Mouse (Mus musculus) spleen, adult 2 months (tissue): ENCODE data around the gene Gm13199.

Experiments
- CTCF ChIP-seq: fragments of 200-500 bp; IDR thresholded peaks from 2 replicates; pipeline ENCODE4 v1.5.1; 2011; ENCODE audit warnings: mild to moderate bottlenecking, inconsistent platforms; ENCODE audit not compliant: insufficient read depth, insufficient read length, insufficient replicate concordance; ENCODE audit errors: extremely low read depth
- POLR2A ChIP-seq: fragments of 200-500 bp; IDR thresholded peaks from 2 replicates; pipeline ENCODE4 v1.6.1; 2011; ENCODE audit warnings: low read depth, low read length, inconsistent platforms

GRCm38 (mm10) chr2:5889412-5889811 lies 26.7 kb upstream of the Gm13199 start:
- TF ChIP-seq CTCF (no peak), POLR2A (no peak)
